Mouse (Mus musculus): ENCODE data around the gene Omg. TPM values are rescaled to one million over a fixed set of nuclear protein-coding genes. Genes with fewer than 3 reads are reported as not detected.

Gene Omg
- polyA plus RNA-seq (2016; fragmentation: Nextera tagmentation; extraction: Ambion mirVana): 0.24 and 0.37 TPM in 2 replicates

- Histone ChIP-seq H3K27me3 (ENCODE audit: poor library complexity, severe bottlenecking) (no peaks in the 10 kb centered on the region), H3K36me3 (replicated peaks) (no peaks in the 10 kb centered on the region), H3K9me3 (no peaks in the 10 kb centered on the region), H3K27ac (no peak within 1 kb of the TSS), H3K4me3 (no peak within 1 kb of the TSS), H3K4me1 (peaks cover 15% of the 10 kb centered on the region)
- WGBS: 46% methylated on average over 8 of the region's 8 CpGs
- no peak for DNase-seq (ENCODE audit: extremely low spot score, low spot score)
Measured at GRCm38 (mm10) chr11:79503845-79504244, at the start of gene Omg. Omg (minus strand) TSS chr11:79504084.

- no peak for DNase-seq (ENCODE audit: extremely low spot score, low spot score)
Measured at GRCm38 (mm10) chr11:79552622-79553021, 48.7 kb upstream of the Omg start.

DNA sequence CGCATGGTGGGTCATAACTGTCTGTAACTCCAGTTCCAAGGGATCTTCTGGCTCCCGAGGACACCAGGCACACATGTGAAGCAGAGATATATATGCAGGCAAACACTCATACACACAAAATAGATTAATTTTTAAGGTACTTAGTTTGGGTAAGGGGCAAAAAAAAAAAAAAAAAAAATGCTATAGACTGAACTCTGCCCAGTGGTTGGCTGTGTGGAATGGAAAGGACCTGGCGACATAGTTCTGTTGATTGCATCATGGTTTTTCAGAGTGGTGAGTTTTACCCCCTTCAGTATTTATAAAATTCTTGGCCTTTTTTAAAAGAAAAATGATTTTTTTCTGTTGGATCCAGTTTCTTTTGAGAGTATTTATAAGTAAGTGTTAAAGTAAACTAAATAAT is 32.4 kb upstream of the Omg start:
- Histone ChIP-seq H3K9me3 (no peaks in the 10 kb centered on the region), H3K36me3 (replicated peaks) (peaks cover 70% of the 10 kb centered on the region), H3K4me3 (no peak overlapping the region), H3K4me1 (peaks cover 7% of the 10 kb centered on the region; the same call in 1 of the 2 replicates), H3K27ac (no peak overlapping the region), H3K27me3 (ENCODE audit: poor library complexity, severe bottlenecking) (no peaks in the 10 kb centered on the region)
- DNase-seq (ENCODE audit: extremely low spot score, low spot score): no peak
- 95% methylated on average over 3 of the region's 3 CpGs for WGBS

More at GRCm38 (mm10) chr11:79552622-79553021, 48.7 kb upstream of the Omg start:
- Histone ChIP-seq H3K27me3 (ENCODE audit: poor library complexity, severe bottlenecking) (no peaks in the 10 kb centered on the region), H3K9me3 (no peaks in the 10 kb centered on the region), H3K4me3 (no peak overlapping the region), H3K36me3 (replicated peaks) (peaks cover 96% of the 10 kb centered on the region), H3K27ac (no peak overlapping the region), H3K4me1 (no peaks in the 10 kb centered on the region)
- 75% methylated on average over 1 of the region's 1 CpGs for WGBS

DNA sequence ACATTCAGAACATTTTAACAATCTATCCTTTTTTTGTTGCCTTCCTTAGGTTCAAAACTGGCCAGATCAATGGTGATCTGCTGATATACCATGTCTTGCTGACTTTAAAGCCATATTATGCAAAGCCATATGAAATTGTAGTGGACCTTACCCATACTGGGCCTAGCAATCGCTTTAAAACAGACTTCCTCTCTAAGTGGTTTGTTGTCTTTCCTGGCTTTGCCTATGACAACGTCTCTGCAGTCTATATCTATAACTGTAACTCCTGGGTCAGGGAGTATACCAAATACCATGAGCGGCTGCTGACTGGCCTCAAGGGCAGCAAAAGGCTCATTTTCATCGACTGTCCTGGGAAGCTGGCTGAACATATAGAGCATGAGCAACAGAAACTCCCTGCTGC is 31.7 kb upstream of the Omg start:
- Histone ChIP-seq H3K36me3 (replicated peaks) (peaks cover 69% of the 10 kb centered on the region), H3K27me3 (ENCODE audit: poor library complexity, severe bottlenecking) (no peaks in the 10 kb centered on the region), H3K9me3 (no peaks in the 10 kb centered on the region), H3K27ac (no peak overlapping the region), H3K4me3 (no peak overlapping the region), H3K4me1 (peaks cover 7% of the 10 kb centered on the region; the same call in 1 of the 2 replicates)
- no peak for DNase-seq (ENCODE audit: extremely low spot score, low spot score)
- WGBS: 95% methylated on average over 4 of the region's 4 CpGs

GRCm38 (mm10) chr11:79533950-79534690 is 30.2 kb upstream of the Omg start:
- no peak overlapping the region for H3K4me3 ChIP-seq
- no peaks in the 10 kb centered on the region for H3K9me3 ChIP-seq
- 89% methylated on average over 8 of the region's 8 CpGs for WGBS
- H3K4me1 ChIP-seq: peaks cover 7% of the 10 kb centered on the region; the same call in 1 of the 2 replicates
- H3K27ac ChIP-seq: no peak overlapping the region
- DNase-seq (ENCODE audit: extremely low spot score, low spot score): no peak
- no peaks in the 10 kb centered on the region for H3K27me3 ChIP-seq (ENCODE audit: poor library complexity, severe bottlenecking)
- H3K36me3 ChIP-seq (replicated peaks): peaks cover 60% of the 10 kb centered on the region

DNA sequence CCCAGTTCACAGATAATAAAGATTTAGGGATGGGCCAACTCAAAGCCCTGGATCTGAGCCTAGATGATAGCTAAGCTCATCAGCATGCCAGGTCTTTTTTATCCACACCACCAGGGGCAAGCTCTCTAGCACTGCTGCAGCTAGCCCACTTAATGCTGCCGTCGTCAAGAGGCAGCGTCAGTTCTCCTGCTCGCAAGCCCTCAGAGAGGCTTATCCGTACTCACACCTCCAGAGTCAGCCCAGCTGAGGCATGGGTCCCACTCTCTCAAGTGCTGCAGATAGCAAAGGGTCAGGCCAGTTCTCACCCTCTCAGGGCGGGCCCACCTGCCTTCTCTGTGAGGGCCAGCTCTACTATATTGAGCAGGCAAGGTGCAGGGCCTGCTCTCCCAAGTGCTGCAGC is 29.4 kb upstream of the Omg start:
- Histone ChIP-seq H3K27me3 (ENCODE audit: poor library complexity, severe bottlenecking) (no peaks in the 10 kb centered on the region), H3K36me3 (replicated peaks) (peaks cover 62% of the 10 kb centered on the region), H3K4me3 (no peak overlapping the region), H3K9me3 (no peaks in the 10 kb centered on the region), H3K27ac (no peak overlapping the region), H3K4me1 (peaks cover 7% of the 10 kb centered on the region; the same call in 1 of the 2 replicates)
- no peak for DNase-seq (ENCODE audit: extremely low spot score, low spot score)
- 89% methylated on average over 6 of the region's 6 CpGs for WGBS

GRCm38 (mm10) chr11:79531485-79531884 is 27.6 kb upstream of the Omg start:
- no peaks in the 10 kb centered on the region for H3K9me3 ChIP-seq
- H3K4me3 ChIP-seq: no peak overlapping the region
- 92% methylated on average over 4 of the region's 4 CpGs for WGBS
- H3K4me1 ChIP-seq: peaks cover 7% of the 10 kb centered on the region; the same call in 1 of the 2 replicates
- peaks cover 55% of the 10 kb centered on the region for H3K36me3 ChIP-seq (replicated peaks)
- no peak for DNase-seq (ENCODE audit: extremely low spot score, low spot score)
- H3K27ac ChIP-seq: no peak overlapping the region
- no peaks in the 10 kb centered on the region for H3K27me3 ChIP-seq (ENCODE audit: poor library complexity, severe bottlenecking)

DNA sequence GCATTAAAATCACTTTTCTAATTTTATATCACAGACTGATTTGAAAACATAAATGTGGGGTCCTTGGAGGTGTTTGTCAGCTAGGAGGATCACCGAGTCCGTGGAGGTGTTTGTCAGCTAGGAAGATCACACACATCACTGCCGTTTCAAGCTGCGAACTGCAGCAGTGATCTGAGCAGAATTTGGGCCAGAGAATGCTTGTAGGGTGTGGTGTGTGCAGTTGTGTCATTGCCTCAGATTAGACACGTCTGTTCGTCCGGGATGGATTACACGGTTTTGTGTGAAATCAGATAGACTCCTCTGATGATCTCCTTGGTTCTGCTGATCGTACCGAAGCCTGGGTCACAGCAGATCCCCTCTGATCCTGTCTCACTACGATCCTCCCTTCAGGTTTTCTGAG is 26.9 kb upstream of the Omg start:
- WGBS: 94% methylated on average over 11 of the region's 11 CpGs
- H3K36me3 ChIP-seq (replicated peaks): peaks cover 50% of the 10 kb centered on the region
- no peak for DNase-seq (ENCODE audit: extremely low spot score, low spot score)

DNA sequence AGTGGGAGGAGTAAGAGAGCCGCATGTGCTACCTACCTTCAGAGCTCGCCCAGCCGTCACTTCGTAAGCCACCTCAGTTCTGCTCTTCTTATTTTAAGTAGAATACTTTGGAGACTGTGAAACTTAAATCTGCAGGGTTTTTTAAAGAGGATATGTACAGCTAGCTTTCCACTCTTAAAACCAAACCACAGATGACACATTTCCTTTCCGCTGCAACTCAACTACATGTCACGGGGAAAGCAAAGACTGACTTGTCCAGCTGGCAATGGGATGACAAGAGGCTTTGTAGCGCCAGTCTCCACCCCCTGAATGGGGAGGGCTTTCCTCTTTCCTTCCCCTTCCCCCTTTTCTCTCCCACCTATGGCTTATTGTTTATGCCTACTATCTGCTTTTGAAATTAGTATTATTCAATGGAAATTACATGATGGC is 26.5 kb upstream of the Omg start, which contains the start of the genes Evi2 and Evi2a:
TSS of gene Evi2 (minus strand) at position 257 of the 429 bp plus-strand sequence.
TSS of gene Evi2a (minus strand) at position 277 of the 429 bp plus-strand sequence.
- H3K9me3 ChIP-seq: no peaks in the 10 kb centered on the region
- H3K36me3 ChIP-seq (replicated peaks): peaks cover 46% of the 10 kb centered on the region
- H3K27me3 ChIP-seq (ENCODE audit: poor library complexity, severe bottlenecking): no peaks in the 10 kb centered on the region
- H3K4me1 ChIP-seq: peaks cover 7% of the 10 kb centered on the region; the same call in 1 of the 2 replicates
- 87% methylated on average over 7 of the region's 7 CpGs for WGBS
- no peak for DNase-seq (ENCODE audit: extremely low spot score, low spot score)
- H3K27ac ChIP-seq: no peak within 1 kb of the TSS
- no peak within 1 kb of the TSS for H3K4me3 ChIP-seq

More for the DNA sequence above, 26.9 kb upstream of the Omg start:
- Histone ChIP-seq H3K27ac (no peak overlapping the region), H3K4me1 (peaks cover 7% of the 10 kb centered on the region; the same call in 1 of the 2 replicates), H3K4me3 (no peak overlapping the region), H3K27me3 (ENCODE audit: poor library complexity, severe bottlenecking) (no peaks in the 10 kb centered on the region), H3K9me3 (no peaks in the 10 kb centered on the region)

- Histone ChIP-seq H3K27ac (no peak overlapping the region), H3K36me3 (replicated peaks) (peaks cover 46% of the 10 kb centered on the region), H3K4me3 (no peak overlapping the region), H3K27me3 (ENCODE audit: poor library complexity, severe bottlenecking) (no peaks in the 10 kb centered on the region), H3K9me3 (no peaks in the 10 kb centered on the region), H3K4me1 (peaks cover 7% of the 10 kb centered on the region; the same call in 1 of the 2 replicates)
- WGBS: 95% methylated on average over 2 of the region's 2 CpGs
- DNase-seq (ENCODE audit: extremely low spot score, low spot score): no peak
Measured at GRCm38 (mm10) chr11:79529736-79530135, 25.9 kb upstream of the Omg start.

- H3K4me1 ChIP-seq: peaks cover 3% of the 10 kb centered on the region; the same call in 1 of the 2 replicates
- no peak overlapping the region for H3K4me3 ChIP-seq
- no peak for DNase-seq (ENCODE audit: extremely low spot score, low spot score)
- H3K36me3 ChIP-seq (replicated peaks): peaks cover 47% of the 10 kb centered on the region
- WGBS: 96% methylated on average over 6 of the region's 6 CpGs
- H3K9me3 ChIP-seq: no peaks in the 10 kb centered on the region
- H3K27ac ChIP-seq: no peak overlapping the region
- no peaks in the 10 kb centered on the region for H3K27me3 ChIP-seq (ENCODE audit: poor library complexity, severe bottlenecking)
Measured at GRCm38 (mm10) chr11:79529226-79529625, 25.3 kb upstream of the Omg start.

DNA sequence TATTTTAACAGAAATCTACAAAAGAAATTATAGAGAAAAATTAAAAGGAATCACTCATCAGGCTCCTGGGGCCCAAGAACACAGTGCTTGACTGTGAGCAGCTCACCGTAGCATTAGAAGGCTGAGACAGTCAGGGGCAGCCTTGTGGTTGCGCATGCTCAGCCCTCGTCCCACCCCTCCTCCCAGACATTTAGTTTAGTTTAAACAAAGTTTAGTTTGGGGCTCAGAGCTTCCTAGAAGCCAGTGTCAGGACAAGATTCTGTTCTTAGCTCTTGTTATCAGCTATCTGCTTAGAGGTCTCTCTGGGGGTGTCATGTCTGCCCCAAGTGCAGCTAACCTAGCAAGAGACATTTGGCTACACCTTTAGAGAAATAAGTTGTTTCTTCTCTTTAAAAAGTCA is 24.7 kb upstream of the Omg start:
- Histone ChIP-seq H3K9me3 (no peaks in the 10 kb centered on the region), H3K4me3 (no peak overlapping the region), H3K4me1 (no peaks in the 10 kb centered on the region), H3K36me3 (replicated peaks) (peaks cover 51% of the 10 kb centered on the region), H3K27me3 (ENCODE audit: poor library complexity, severe bottlenecking) (no peaks in the 10 kb centered on the region), H3K27ac (no peak overlapping the region)
- no peak for DNase-seq (ENCODE audit: extremely low spot score, low spot score)
- WGBS: 95% methylated on average over 3 of the region's 3 CpGs

GRCm38 (mm10) chr11:79527739-79528384 is 24.0 kb upstream of the Omg start:
- no peaks in the 10 kb centered on the region for H3K9me3 ChIP-seq
- no peaks in the 10 kb centered on the region for H3K4me1 ChIP-seq
- no peak overlapping the region for H3K27ac ChIP-seq
- H3K27me3 ChIP-seq (ENCODE audit: poor library complexity, severe bottlenecking): no peaks in the 10 kb centered on the region
- WGBS: 94% methylated on average over 5 of the region's 5 CpGs
- no peak for DNase-seq (ENCODE audit: extremely low spot score, low spot score)
- no peak overlapping the region for H3K4me3 ChIP-seq
- H3K36me3 ChIP-seq (replicated peaks): peaks cover 49% of the 10 kb centered on the region
